Mouse (Mus musculus) layer of hippocampus, adult 8-10 months (tissue): ENCODE measurements around the gene Hoxc5. TPM values are rescaled to one million over a fixed set of nuclear protein-coding genes. Genes with fewer than 3 reads are reported as not detected.

ENCODE experiments used
- DNase-seq, 2 experiments: peaks; one replicate each; pipeline ENCODE4 v3.0.0; 2022; ENCODE audit warnings: low spot score in 2 of 2
- total RNA-seq, 4 experiments: library from RNA; stranded (reverse); gene quantifications; 2 replicates each; pipeline ENCODE4 v1.2.4; 2022

Hoxc5 gene
- total RNA-seq, 4 experiments from 2014 or later: not detected

DNA sequence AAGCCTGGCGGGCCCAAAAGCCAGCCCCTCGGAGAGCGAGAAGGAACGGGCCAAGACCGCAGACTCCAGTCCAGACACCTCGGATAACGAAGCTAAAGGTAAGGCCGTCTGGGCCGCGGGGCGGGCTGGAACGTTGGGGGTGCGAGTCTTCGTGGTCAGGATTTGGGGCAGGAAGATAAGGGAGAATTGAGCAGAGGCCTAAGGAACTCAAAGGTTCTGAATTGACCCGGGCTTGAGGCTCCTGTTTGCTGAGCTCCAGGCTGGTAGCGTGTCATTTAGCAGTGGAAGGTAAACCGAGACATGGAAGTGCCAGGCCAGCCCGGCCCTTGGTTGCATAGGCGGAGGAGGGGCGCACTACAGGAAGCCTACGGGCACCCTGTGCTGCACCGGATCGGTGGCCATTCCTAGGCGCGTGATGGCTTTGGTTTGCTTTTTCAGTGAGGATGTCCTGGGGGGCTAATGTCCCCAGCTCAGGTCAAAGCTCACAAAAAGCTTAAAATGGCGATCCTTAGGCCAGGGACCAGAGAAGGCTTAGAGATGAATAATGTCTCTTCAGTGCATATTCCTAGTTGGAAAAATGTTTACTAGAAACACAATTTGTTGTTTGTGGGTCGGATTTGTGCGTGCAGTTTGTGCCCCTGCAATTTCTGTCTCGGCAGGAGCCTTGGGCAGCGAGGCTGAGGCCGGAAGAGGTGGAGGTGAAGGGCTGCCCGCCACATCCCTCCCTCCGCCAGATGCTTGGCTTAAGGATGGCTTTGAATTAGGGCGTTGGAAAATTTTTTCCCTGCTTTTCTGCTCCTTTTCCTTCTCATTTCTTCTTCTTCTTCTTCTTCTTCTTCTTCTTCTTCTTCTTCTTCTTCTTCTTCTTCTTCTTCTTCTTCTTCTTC is 511 bp downstream of the Hoxc5 start:
- no peak for DNase-seq

DNA sequence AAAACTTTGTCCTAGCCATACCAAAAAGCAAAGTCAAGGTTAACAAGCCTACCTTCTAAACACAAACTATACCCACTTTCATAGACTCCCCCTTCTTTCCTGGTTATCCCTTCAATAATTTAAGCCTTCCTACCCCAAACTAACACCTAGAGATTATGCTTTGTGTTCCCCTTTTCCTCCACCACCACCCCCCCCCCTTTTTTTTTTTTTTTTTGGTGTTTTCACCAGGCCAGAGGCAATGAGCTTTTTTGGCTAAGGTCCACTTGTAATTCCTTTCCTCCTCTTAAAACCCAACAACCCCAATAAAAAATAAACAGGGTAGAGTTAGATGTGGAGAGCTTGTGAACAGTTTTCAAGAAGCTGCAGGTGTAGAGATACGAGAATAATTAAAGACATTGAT is 2.1 kb downstream of the Hoxc5 start:
- DNase-seq: no peak

DNA sequence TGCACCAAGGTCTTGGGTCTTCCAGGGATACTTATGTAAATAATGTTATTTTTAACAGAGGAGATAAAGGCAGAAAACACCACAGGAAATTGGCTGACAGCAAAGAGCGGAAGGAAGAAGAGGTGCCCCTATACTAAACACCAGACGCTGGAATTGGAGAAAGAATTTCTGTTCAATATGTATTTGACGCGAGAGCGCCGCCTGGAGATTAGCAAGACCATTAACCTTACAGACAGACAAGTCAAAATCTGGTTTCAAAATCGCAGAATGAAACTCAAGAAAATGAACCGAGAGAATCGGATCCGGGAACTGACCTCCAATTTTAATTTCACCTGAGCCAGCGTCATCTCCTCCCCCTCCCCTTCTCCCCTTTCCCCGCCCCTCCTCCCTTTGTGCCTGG is 3.5 kb downstream of the Hoxc5 start:
- DNase-seq: no peak

DNA sequence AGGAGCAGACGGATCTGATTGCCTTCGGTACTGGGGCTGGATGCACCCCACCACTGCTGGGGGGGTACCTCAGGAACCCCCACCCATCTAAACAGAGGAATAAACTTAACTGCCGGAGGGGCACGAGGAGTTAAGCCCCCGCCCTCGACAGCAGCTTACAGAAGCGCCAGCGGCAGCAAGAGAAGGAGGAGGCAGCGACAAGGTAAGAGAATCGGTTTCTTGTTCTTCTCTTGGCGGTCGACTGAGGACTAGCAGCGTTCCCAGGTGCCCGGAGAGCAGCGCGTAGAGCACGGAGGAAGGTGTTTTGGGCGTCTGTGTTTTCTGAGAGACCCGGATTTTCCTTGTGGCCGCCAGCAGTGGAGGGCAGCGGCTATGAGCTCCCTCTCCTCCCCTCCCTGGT is 5.0 kb downstream of the Hoxc5 start:
- no peak for DNase-seq

DNA sequence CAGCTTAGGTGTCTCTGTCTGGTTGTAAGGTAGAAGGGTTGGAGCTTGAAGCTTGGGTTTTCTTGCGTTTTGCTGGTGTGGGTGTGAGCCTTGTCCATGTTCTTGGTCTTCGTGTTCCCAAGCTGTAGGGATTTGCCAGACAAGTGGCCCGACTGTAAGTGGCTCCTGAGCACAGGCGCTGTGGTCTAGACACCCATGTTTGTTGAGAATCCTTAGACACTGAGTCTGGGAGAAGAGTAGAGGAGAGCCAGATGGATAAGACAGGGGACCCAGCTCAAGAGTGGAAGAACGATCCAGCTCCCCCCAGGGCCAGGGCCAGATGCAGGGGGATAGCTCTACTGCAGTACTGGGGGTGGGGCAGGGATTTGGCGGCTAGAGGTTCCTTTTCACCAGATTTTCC is 5.5 kb downstream of the Hoxc5 start:
- no peak for DNase-seq

DNA sequence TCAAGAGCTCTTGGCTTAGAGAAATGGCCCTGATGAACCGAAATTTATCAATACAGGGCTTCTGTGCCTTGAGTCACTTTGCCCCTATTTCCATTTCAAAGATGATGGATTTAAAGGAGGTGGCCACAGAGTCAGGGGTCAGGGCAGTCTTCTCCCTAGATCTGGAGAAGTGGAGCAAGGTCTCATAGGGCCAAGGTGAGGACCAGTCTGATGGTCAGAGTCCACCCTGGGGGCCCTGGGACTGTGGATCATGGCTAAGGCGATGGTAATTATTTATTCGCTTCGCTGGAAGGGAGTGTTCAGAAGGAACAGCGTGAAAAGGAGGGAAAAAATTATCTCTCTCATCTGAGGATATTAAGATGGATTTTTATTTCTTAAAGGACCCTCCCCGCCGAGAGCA is 7.8 kb downstream of the Hoxc5 start:
- no peak for DNase-seq

DNA sequence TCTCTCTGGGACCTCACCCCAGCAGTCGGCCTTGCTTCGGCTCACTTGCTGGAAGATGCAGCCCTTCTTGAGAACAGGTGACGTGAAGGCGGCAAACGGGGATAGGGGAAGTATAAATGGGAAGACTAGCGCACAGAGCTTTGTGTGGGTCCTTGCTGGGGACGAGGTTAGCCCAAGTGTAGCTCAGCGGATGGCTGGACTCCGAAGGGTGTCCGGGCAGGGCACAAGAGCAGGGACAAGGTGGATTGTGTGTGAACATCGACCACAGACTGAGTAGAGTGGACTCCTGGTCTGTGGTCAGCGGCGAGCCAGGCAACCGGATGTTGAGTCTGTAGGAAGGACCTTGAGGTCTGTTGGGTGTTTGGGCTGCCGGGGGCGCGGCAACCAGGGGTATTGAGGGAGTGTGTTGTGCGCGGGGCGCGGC is 8.5 kb downstream of the Hoxc5 start:
- DNase-seq: no peak

DNA sequence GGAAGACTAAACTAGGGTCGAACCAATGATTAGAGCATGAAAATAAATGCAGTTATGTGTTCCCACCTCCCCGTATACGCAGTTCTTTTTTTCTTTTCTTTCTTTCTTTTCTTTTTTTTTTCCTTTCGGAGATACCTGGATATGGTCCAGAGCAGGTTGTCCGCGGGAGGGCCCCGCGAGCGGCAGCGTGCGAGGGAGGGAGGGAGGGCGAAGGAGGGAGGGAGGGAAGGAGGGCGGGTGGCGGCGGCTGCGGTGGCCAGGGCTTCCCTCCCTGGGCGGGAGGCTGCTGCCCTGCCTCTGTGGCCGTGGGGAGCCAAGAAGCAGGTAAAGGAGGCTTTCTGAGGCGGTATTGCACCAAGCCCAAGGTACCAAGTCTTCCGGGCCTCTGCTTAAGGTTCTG is 8.9 kb downstream of the Hoxc5 start, which contains the start of gene Hoxc9:
Gene Hoxc9, plus strand, starts transcription at position 269 of the 400 bp plus-strand sequence.
- no peak for DNase-seq

DNA sequence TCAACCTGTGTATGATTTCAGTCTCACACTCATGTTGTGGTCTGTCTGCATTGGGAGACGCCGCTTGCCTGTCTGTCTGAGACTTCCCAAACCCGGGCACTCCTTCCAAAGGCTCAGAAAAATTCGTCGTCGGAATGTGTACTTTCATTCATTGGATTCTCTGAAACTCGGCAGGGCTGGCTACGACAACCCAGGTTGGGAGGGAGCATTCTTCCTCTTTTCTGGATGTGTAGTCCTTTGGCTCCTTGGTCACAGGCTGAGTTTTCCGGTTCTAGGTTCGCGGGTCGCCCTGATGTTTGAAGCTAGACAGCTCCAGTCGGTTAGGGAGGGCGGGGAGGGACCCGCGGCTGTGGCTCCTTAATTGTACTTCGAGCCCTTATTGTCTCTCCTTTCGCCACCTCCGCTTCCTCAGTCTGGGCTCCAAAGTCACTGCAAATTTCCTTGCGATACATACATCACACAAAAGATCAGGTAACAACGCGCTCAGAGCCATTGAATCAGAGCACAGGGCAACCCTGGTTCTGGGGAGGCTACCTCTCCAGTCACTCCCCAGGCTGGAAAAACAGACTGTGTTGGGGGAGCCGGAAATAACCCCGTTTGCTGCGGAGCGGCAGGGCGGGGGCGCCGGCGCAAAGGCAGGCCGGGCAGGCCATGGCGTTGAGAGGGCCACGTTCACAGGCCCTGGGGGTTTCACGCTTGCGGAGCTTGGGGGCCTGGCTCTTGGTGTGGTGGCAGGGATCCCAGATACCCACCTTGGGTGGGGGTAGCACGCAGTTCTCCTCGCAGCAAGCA is 9.6 kb downstream of the Hoxc5 start:
- DNase-seq: no peak

DNA sequence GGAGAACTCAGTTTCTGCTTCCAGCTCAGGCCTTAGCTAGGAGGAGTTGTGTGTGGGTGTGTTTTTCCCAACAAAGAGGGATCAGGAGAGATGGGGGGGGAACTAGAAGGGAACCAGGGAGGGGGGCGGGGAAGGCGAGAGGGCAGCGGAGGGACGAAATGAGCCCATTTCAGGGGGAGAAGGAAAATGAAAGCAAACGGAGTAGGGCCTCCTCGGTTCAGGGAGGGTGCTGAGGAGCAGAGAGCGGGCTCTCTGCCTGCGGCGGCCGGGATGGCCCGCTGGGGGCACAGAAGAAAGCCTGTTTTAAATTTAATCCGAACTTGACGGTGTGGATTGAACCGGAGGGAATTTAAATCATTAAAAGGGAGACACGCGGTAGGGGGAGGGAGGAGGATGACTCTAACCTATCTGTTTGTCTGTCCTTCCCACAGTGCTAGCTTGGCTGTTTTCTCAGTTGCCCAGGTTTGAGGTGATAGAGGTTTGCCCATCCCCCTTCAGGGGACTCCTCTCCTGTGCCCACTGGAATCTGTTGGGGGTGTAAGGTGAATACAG is 10.3 kb downstream of the Hoxc5 start:
- no peak for DNase-seq

DNA sequence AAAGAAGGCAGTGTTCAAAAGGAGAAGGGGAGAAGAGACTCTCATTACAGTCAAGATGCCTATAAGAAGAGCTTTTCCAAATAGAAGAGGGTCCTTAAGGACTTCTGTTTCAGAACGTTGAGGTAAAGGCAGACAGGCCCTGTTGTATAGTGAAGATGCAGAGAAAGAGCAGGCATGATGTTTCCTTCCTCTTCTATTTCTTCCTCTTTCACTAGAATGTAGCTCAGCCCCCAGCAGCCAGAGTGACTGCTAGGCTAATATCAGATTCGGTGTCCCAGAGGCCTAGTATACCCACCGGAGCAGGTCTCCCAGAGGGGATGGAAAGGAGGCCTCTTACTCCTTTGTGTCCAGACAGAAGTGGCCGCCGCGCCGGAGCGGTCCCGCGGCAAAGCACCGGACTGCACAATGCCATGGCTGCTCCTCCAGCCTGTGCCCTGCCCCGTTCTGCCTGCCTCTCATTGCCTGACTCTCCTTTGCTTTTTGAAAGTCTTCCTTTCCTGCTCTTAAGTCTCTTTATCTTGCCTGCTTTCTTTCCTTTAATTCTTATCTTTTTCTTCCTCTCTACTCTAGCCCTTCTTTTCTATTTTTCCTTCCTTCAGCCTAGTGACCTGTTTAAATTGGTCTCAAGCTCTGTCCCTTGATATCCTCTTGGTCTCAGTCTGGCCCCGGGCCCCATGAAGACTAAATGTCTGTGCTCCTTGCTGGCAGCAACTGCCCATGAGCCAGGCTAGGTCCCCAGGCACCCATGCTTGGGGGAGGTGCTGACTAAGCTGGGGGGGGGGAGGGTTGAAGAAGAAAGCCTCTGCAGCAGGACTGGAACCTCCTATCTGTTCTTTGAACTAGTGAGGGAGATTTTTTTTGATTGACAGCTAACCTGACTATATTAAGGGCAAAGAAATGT is 11.6 kb downstream of the Hoxc5 start:
- no peak for DNase-seq

DNA sequence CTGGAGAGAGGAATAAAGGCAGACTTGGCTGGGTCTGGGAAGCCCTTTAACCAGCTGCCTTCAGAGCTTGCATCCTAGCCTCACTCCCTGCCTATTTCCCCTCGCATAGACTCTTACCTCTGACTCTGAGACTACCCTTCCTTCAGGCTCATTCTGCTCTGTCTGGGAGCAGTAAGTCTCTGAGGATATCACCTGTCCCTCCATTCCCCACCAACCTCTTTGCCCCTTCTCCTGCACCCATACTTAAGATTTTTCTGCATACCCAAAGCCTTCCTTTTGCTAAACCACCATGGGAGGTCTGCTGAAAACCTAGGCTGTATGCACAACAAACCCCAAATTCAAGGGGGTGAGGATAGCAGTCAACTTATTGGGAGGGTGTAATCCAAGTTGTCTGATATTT is 12.7 kb downstream of the Hoxc5 start:
- DNase-seq: no peak

DNA sequence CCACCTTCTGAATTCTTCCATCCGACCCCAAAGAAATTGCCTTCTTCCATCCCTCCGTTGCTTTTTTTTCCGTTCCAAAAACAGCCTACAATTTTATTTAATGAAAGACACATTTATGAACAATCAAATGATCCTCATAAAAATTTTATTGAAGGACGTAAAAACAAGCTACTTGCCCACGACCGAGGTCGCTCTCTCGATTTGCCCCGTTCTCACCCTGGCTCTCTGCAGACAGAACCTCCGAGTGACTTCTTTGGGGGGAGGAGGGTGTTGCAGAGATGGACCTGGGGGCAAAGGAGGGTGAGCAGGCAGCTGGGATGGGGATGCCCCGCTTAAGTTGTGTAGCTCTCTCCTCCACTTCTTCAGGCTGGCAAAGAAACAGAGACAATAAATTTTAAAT is 13.1 kb downstream of the Hoxc5 start:
- no peak for DNase-seq

DNA sequence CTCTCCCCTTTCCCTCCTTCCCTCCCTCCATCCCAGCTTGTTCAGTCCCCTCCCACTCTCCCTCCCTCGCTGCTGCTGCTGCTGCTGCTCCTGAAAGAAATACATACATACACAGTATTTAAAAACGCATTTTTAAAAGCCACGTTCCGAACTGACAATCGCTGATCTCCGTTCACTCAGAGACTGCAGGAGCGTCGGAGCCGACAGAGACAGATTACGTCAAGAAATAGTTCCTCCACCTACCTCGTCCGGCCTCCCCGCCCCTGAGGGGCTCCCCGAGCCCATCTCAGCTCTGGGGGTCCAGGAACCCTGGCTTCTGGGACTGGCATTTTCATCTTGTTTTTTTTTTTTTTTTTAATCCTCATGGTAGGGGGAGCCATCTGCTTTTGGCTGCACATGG is 13.7 kb downstream of the Hoxc5 start:
- DNase-seq: no peak

DNA sequence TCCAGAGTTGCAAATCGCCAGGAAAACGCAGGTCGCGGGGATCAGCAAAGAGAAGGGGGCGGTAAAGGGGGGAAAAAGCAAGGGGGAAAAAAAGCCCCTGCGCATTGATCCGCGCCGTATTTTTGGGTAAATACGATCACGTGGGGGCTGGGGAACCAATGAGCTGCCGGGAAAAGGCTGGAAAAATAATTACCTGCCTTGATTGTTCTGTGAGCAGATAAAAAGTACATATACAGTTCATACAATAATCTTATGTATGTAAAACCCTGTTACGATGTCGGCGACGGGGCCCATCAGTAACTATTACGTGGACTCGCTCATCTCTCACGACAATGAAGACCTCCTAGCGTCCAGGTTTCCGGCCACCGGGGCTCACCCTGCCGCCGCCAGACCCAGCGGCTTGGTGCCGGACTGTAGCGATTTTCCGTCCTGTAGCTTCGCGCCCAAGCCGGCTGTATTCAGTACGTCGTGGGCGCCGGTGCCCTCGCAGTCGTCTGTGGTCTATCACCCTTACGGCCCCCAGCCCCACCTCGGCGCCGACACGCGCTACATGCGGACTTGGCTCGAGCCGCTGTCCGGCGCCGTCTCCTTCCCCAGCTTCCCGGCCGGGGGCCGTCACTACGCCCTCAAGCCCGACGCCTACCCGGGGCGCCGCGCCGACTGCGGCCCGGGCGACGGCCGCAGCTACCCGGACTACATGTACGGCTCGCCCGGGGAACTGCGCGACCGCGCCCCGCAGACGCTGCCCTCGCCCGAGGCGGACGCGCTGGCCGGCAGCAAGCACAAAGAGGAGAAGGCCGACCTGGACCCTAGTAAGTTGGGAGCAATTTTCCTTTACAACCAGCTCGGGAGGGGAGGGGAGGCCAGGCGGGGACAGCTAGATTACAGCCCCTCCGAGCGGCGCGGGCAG is 14.4 kb downstream of the Hoxc5 start:
- no peak for DNase-seq

DNA sequence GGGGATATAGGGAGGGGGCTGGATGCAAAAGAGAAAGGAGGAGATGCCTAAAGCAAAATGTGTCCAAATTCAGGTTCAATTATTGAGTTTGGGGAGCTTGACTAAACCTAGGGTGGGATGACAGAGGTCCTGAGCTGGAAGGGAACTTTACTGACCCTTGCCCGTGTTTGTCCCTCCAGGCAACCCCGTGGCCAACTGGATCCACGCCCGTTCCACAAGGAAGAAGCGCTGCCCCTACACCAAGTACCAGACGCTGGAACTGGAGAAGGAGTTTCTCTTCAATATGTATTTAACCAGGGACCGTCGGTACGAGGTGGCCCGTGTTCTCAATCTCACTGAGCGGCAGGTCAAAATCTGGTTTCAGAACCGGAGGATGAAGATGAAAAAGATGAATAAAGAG is 16.5 kb downstream of the Hoxc5 start:
- no peak for DNase-seq

DNA sequence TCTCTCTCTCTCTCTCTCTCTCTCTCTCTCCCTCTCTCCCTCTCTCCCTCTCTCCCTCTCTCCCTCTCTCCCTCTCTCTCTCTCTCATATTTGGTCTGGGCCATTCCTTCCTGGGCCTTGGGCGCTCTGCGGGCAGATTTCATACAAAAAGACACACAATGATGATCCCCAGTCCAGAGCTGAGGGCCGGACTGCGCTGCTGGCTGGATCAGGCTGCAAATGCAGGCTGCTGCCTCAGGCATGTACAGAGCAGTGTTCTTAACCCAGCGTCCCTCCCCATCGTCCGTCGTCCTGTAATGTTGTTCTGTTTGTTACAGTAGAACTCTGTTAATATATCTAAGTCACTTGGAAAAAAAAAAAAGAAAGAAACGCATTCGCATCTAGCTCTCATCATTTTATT is 17.3 kb downstream of the Hoxc5 start:
- DNase-seq: no peak

DNA sequence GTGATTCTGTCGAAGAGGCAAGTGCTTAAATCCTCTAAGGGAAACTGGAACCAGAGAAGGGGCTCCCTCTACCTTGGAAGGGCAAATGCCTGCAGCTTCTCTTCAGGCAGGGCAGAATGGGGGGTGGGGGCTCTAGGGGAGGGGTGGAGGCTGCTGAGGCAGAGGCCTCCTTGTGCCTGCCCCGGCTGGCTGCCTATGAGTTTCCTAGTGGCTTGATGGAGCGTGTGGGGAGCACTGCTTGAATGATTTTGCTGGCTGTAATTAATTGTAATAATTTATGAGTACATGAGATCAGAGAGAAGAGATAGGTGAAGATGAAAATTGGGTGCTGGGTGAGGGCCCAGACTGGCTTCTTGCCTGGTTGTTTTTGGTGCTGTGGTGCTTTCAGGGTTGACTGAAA is 17.7 kb downstream of the Hoxc5 start:
- DNase-seq: no peak

DNA sequence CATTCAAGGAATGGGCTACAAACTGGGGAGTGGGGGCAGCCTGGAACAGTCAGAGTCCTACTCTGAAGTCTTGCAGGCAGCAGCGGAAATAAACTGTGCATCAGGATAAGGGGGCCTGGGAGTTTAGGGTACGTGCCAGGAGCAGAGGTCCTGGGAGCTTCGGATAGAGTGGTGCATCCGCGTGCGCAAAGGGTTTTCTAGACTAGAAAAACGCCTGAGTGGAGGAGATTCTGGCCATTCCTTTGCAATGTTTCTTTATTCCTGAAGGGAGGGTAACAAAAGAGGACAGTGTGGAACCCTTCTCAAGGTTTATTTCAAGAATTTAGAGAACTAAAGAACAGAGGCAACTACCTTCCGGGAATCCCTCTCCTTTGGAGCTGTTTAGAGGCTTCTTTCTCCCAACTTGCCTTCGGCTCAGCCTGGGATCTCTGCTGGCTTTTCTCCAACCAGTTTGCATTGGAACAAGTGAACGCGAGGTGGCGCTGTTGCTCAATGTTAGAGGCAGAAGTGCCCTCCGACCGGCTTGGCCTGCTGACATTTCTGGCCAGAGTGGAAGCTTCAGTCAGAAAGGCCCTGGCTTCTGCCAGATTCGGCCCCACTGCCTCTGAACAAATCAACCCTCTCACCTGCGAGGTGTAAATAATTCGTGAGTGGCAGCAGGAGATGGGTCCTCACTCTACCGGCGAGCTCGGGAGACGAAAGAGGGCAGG is 20.0 kb downstream of the Hoxc5 start:
- peak; percentile 53 to 85 for DNase-seq

DNA sequence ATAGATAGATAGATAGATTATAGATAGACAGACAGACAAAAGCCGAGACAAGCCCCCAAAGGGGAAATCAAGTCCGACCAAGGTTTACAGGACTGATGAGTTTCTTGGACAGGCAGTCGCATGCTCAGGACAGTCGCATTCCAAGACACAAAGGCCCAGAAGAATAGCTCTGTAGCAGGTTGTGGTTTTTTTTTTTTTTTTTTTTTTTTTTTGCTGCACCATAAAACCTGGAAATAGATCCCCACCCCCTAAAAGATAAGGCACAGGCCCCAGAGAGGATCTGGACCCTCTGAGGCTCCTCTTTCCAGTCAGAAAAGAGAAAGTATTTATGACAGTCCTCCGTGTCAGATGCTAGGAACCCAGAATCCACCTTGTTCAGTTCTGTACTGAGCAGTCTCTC is 20.8 kb downstream of the Hoxc5 start:
- no peak for DNase-seq
